Mouse (Mus musculus): ENCODE results near the gene Stap2.

Gene Stap2

GRCm38 (mm10) chr17:56024476-56024875 lies 19.1 kb upstream of the Stap2 start:
- DNase-seq, result no peak

DNA sequence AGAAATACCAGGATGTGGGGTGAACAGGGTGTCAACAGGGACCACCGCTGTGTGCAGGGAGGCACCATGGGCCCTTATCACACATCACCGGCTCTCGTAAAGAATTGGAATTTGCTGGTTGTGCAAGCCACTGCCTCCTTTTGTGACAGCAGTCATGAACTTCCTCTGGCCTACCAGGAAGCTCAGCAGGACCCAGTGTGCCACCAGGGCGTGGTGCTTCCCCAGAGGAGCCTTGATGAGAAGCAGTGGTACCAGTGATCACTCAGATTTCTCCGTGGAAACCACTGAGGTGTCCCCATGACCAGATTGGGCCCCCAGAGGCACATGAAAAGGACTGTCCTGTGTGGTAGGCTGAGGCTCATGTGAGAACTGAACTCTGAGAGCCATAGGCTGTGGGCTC lies 18.0 kb upstream of the Stap2 start:
- DNase-seq, result no peak

DNA sequence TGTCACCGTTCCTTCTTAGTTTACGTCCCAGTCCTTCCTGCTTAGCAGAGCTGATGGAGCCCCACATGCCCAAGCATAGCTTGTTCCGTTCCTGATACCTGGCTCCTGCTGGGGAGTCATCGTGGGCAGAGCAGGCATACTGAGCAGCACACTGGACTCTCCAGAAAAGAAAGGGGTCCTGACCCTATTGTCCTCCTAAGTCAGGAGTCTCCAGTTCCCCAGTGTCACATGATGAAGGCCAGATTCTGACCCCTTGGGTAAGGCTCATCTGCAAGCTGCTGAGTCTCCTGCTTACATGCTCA lies 17.6 kb upstream of the Stap2 start:
- DNase-seq, result no peak

GRCm38 (mm10) chr17:56022131-56022988 lies 17.0 kb upstream of the Stap2 start:
- no peak for DNase-seq

DNA sequence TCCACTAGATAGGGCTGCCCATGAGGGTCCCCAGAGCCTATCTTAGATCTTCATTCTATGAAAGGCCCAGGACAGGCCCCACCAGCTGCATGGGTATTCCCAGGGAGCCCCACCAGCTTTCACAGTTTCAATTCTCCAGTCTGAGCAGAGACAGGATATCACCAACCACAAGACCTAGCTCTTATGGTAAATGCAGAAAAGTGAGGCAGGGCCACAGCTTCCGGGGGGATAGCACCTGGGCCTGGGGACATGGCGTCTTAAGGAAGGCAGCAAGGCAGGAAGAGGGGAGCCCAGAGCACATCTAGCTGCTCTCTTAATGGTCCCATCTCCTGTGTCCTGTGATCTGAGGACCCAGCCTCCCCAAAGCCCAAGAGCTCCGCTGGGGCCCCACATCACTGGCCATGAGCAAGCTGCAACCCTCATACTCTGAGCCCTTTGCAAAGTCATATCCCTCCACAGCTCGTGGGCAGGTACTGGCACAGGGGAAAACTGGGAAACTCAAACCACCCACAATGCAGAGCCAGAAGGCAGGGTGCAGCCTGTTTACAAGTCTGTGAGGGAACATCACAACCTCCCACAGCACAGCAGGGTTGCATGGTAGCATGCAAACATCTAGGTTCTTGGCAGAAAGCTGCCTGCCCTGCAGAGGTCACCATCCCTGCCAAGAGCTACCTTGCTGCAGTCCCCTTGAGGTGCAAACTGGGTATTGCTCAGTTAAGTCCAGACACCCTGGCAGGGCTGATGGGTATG lies 16.0 kb upstream of the Stap2 start:
- DNase-seq, result no peak

DNA sequence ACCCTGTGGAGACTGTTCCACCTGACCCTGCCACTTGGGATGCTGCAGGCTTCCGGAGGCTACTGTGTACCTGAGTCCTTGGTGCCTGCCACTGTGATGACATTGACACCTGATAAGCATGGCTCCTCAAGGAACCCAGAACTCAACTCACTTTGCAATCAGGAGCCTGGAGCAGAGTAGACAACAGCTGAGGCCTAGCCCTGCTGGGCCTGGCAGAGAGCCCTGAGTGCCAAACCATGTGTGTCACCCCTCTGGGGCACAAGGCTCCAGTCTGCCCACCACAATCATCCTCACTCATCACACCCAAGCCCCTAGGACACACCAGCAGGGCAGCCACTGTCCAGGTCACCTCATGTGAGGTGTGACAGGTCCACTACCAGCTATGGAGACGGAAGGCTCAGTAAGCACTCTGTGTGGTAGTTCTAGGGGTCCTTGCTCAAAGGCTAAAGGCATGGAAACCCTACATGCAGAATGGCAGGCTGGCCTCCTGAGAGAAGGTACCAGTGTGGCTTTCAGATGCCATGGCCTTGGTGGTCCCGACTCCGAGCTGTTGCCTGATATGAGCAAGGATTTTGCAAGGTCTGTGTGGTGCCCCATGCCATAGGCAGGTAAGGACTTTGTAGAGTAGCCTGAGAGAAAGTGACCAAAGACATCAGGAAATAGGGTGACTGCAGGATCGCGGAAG lies 15.2 kb upstream of the Stap2 start:
- no peak for DNase-seq

- peak; percentile 67 to 81 for DNase-seq
Observed at GRCm38 (mm10) chr17:56018347-56019131, 13.2 kb upstream of the Stap2 start.

- DNase-seq, result no peak
Observed at GRCm38 (mm10) chr17:56017848-56018247, 12.5 kb upstream of the Stap2 start.

GRCm38 (mm10) chr17:56016793-56017785 lies 11.7 kb upstream of the Stap2 start:
- peak in 1 of 2 experiments; percentile 39 for DNase-seq

DNA sequence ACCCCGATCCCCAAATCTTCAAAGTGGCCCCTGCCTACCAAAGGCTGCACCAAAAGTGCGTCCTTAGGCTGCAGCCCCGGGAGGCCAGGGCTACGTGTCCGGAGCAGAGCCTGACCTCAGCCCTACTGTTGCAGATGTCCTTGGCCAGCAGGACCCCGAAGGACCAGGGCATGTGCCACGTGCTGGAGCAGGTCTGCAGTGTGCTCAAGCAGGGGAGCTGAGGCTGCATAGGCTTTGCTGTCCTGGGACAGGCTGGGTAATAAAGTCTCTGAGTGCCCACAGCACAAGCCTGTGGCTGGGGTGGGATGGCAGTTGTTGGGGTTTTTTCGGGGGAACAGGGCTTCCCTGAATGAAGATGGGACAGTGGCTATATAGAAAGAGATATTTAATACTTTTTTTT lies 11.0 kb upstream of the Stap2 start:
- DNase-seq, result no peak

- no peak for DNase-seq
Observed at GRCm38 (mm10) chr17:56015293-56015692, 9.9 kb upstream of the Stap2 start.

DNA sequence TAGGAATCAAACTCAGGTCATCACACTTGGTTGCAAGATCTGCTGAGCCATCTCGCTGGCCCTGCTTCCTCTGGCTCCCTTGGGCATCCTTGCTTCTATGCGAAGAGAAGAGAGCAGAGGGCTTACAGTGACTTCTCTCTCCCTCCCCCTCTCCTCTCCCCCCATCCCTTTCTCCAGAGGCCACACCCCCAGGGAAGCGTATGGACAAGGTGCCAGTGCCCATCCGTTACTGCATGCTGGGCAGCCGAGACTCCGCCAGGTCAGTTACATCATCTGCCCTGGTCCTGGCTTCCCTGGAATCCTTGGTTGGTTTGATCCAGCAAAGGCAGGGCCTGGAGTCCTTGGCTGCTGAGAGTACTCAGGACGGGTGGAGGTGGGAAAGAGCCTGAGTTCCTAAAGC lies 6.1 kb upstream of the Stap2 start:
- DNase-seq, result no peak

DNA sequence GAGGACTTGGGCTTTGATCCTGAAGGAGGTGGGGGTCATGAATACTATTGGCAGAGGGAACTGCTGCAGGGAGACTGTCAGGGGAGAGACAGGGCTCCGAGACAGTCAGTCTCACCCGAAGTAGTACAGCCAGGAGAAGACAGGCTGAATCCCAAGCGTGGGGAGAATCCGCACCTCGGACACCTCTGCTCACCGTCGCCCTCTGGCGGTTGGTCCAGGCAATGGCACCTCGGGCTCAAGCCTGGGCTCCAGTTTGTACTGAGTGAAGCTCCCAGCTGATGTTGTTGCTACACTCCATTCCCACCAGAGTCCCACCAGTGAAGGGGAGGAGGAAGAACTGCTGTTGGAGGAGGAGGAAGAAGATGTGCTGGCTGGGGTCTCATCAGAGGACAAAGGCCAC lies 5.3 kb upstream of the Stap2 start:
- DNase-seq, result peak; percentile 78 to 84

DNA sequence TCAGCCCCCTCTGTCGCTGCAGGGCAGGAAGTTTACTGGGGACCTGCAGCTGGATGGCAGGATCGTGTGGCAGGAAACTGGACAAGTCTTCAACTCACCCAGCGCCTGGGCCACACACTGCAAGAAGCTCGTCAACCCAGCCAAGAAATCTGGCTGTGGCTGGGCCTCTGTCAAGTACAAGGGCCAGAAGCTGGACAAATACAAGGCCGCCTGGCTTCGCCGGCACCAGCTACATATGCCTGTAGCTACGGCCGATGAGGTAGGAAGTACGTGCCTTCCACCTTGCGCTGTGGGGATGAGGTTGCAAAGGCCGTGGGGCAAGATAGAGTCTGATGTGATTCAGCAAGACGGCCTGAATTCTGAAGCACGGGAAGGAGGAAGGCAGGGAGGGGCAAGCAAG lies 4.9 kb upstream of the Stap2 start:
- peak in 1 of 2 experiments; percentile 41 for DNase-seq

DNA sequence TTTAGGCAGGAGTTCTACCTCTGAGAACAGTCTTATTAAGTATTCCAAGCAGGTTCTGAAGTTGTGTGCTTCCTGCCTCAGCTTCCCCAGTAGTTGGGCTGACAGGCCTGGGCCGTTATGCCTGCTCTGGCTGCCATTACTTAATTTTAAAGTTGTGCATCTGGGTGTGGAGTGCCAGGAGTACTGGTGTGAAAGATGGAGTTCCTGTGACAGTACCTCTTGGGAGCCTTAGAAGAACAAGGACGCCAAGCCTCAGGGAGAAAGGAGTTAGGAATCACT lies 4.5 kb upstream of the Stap2 start:
- no peak for DNase-seq

DNA sequence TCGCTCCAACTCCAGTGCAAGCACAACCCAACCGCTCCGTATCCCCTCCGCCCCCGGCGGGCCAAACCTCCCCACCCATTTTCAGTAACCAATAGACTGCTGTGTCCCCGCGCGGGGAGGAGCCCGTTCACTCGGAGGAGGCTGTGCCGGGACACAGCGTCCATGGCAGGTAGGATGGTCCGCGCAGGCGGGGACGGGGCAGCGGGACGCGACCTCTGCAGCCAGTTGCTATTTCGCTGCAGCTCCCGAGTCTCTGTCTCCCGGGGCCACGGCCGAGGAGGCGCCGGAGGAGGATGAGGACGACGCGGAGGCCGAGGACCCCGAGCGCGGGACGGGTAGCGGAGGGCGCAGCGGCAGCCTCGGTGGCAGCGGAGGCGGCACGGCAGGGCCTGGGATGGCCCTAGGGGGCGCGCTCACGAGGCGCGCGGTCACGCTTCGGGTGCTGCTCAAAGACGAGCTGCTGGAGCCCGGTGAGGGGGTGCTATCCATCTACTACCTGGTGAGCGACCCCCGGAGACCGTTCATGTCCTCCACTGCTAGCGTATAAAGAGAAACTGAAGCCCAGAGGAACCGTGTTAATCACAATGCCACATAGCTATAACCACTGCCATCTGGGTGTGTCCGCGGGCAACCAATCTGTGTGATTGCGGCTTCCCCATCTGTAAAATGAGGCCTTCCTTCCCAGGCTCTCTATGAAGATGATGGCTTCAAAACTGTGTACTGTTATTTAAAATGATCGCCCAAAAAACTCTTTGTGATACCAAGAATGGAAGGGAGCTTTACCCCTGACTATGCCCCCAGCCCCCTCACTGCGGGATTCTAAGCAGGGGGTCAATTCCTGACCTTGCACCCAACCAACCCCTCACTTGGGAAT lies 3.9 kb upstream of the Stap2 start:
- DNase-seq, result peak; percentile 94 to 98

- peak; percentile 94 to 98 for DNase-seq
Observed at GRCm38 (mm10) chr17:56008356-56009087, 3.1 kb upstream of the Stap2 start.

GRCm38 (mm10) chr17:56007444-56008355 lies 2.3 kb upstream of the Stap2 start:
- DNase-seq, result no peak

GRCm38 (mm10) chr17:56006956-56007355 lies 1.6 kb upstream of the Stap2 start:
- DNase-seq, result peak in 1 of 2 experiments; percentile 58
